ENCODE assay signal across 8 mouse cellular contexts in the genomic region with DNA sequence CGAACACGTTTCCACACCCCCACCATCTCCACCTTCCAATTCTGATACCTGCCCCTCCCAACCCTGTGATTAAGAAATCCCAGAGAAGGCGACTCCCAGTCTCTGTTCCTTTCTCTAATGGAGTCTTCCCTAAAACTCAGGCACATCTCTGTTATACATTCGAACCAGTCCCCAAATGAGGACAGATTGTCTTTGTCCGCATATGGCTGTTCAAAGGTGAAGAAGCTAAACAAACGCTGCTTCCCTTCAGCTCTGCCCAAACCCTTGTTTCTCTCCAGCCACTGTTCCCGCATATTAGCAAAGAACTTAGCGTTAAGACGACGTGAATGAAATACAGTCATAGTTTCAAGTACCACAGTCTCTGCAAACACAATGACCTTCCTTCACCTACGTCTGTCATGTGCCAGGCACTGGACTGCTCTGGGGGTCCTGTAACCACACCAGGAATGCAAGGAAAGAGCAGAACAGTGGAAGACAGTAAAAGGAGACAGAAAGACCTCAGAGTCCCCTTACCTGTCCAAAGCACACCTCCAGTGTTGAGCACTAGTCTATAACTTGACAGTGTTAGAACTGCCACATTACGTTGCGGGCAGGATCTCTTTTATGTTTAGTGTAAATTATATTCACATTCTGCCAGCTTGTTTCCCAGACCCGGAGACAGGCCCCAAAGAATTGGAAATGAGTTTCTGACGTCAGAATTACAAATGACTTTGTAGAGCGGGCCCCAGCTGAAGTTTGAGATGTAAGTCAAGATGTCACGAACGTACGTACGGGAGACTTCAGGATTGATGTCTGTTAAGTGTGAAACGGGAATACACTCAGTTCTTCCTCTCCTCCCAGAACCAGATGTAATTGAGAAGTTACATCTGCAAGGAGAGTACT. TPM values are rescaled to one million over a fixed set of nuclear protein-coding genes. Genes with fewer than 3 reads are reported as not detected.
A peak's percentile ranks its signal among the peaks of the same experiment; 100 is the strongest.
DNase-seq lines count a peak whose midpoint lies in the region; ATAC-seq and TF ChIP-seq lines count a peak whose summit lies in the region.

A gene (minus strand): TSS at position 51 of the 882 bp plus-strand sequence.

- H3K27ac ChIP-seq in thymus, adult 2 months (ENCODE audit: control insufficient read depth, insufficient read depth, low read length) = peak within 1 kb of the TSS; percentile 19; the same call in 1 of the 2 replicates
- peak within 1 kb of the TSS; percentile 97 for H3K27ac ChIP-seq in limb, embryonic 12.5 days

- no peak for ATAC-seq in frontal cortex, adult (ENCODE audit: low TSS enrichment)
- no peak for ATAC-seq in limb, embryonic 12.5 days (ENCODE audit: insufficient number of reproducible peaks, insufficient read depth, low FRiP score, low TSS enrichment, low read depth)

- peak within 1 kb of the TSS; percentile 70 for H3K4me2 ChIP-seq in limb, embryonic 12.5 days

- peak within 1 kb of the TSS; percentile 77 for H3K4me3 ChIP-seq in thymus, adult 2 months (ENCODE audit: control insufficient read depth, insufficient read depth, low read length)
- peak within 1 kb of the TSS; percentile 76 for H3K4me3 ChIP-seq in limb, embryonic 12.5 days (replicated peaks)

- DNase-seq in frontal cortex, adult 2 months (ENCODE audit: extremely low spot score in 1 of 2, low spot score in 1 of 2) = no peak
- DNase-seq in thymus, adult 2 months = no peak
- no peak for DNase-seq in thymus, postnatal 25 days
- no peak for DNase-seq in right cerebral cortex, postnatal 36 days (ENCODE audit: low spot score in 2 of 2)
- DNase-seq in Muller cell, postnatal 12 days (ENCODE audit: inconsistent ontology term) = no peak
- DNase-seq in adrenal gland, postnatal 14 days = no peak

- H3K27me3 ChIP-seq in thymus, adult 2 months (ENCODE audit: control insufficient read depth, insufficient read depth, low read length) = no peaks in the 10 kb centered on the region
- H3K27me3 ChIP-seq in limb, embryonic 12.5 days = no peaks in the 10 kb centered on the region

- no peak for TF ChIP-seq POLR2A in thymus, adult 2 months (IDR thresholded peaks at IDR 0.05; ENCODE audit: control insufficient read depth, extremely low read depth, insufficient read depth, low read length, poor library complexity)

- H3K9ac ChIP-seq in limb, embryonic 12.5 days (replicated peaks) = peak within 1 kb of the TSS; percentile 91

- peaks cover 17% of the 10 kb centered on the region for H3K4me1 ChIP-seq in thymus, adult 2 months (replicated peaks; ENCODE audit: control insufficient read depth, insufficient read depth, low read length)
- peaks cover 36% of the 10 kb centered on the region for H3K4me1 ChIP-seq in limb, embryonic 12.5 days (replicated peaks)

- TF ChIP-seq CTCF in thymus, adult 2 months (IDR thresholded peaks at IDR 0.05; ENCODE audit: borderline replicate concordance, control insufficient read depth, extremely low read depth, insufficient read depth, low read length, poor library complexity) = no peak

- WGBS in thymus, adult 2 months = 96% methylated on average over 21 of the region's 21 CpGs
- WGBS in limb, embryonic 12.5 days = 56% methylated on average over 21 of the region's 21 CpGs

- no peaks in the 10 kb centered on the region for H3K9me3 ChIP-seq in limb, embryonic 12.5 days

- no peaks in the 10 kb centered on the region for H3K36me3 ChIP-seq in thymus, adult 2 months (ENCODE audit: control insufficient read depth, insufficient read depth, low read length)
- peaks cover 7% of the 10 kb centered on the region; the same call in 1 of the 2 replicates for H3K36me3 ChIP-seq in limb, embryonic 12.5 days

RNA-seq across cellular contexts. Expression of the gene that starts here (rescaled TPM):
- 11.5 and 13.4 TPM in 2 replicates for polyA plus RNA-seq in frontal cortex, adult 2 months (2012; rRNA removed)
- 20.5 and 27.3 TPM in 2 replicates for polyA plus RNA-seq in thymus, adult 2 months (2012; rRNA removed)
- 23.2 and 23.7 TPM in 2 replicates for polyA plus RNA-seq in limb, embryonic 12.5 days (2016; fragmentation: Nextera tagmentation; extraction: Ambion mirVana)
- total RNA-seq in adrenal gland, postnatal 14 days (2021) = 4.6 and 6.8 TPM in 2 replicates
